Mouse (Mus musculus): ENCODE measurements around the gene Tomm7. TPM values are rescaled to one million over a fixed set of nuclear protein-coding genes. Genes with fewer than 3 reads are reported as not detected.
"Not testable (repeated sequence)": the region's sequence is repeated elsewhere in the genome, so short reads cannot be mapped to it uniquely, and the experiment has no call there.

Gene Tomm7
- polyA plus RNA-seq, 1 experiment from 2014 or later, result 108 TPM

- H3K27me3 ChIP-seq (ENCODE audit: insufficient read depth, poor library complexity, severe bottlenecking), result no peaks in the 10 kb centered on the region
- H3K27ac ChIP-seq, result no peak overlapping the region
- H3K9me3 ChIP-seq, result no peaks in the 10 kb centered on the region
- H3K36me3 ChIP-seq, result peaks cover 31% of the 10 kb centered on the region
- no peak overlapping the region for H3K4me3 ChIP-seq
- H3K4me1 ChIP-seq, result 0 out of 2 replicates have a peak, but pooled peaks cover 3% of the 10 kb centered on the region
- DNase-seq (ENCODE audit: low spot score), result peak; percentile 67
- WGBS, result 91% methylated on average over 9 of the region's 9 CpGs
Observed at GRCm38 (mm10) chr5:23861721-23862120, 17.8 kb upstream of the Tomm7 start.

DNA sequence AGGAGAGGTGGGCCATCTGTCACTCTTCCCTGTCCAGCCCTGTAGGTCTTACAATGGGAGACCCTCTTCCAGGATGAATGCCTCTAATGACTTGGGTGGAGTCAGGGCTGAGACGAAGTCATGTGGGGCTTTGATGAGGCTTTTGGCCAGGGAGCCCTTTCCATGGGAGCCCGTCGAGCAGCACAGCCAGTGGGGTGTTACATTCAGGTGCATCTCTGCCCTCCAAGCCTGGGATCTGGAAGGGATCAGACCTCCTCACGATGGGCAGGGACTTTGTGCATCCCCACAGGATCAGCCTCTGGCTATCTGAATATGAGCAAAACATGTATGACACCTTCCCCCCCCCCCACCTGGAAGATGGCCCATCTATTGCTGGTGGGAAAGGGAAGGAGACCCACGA, 15.9 kb upstream of the Tomm7 start:
- peaks cover 50% of the 10 kb centered on the region for H3K36me3 ChIP-seq
- H3K27me3 ChIP-seq (ENCODE audit: insufficient read depth, poor library complexity, severe bottlenecking), result no peaks in the 10 kb centered on the region
- 83% methylated on average over 5 of the region's 5 CpGs for WGBS

GRCm38 (mm10) chr5:23859087-23859718, 15.2 kb upstream of the Tomm7 start:
- Histone ChIP-seq H3K4me1 (0 out of 2 replicates have a peak, but pooled peaks cover 1% of the 10 kb centered on the region), H3K27me3 (ENCODE audit: insufficient read depth, poor library complexity, severe bottlenecking) (no peaks in the 10 kb centered on the region), H3K36me3 (peaks cover 57% of the 10 kb centered on the region), H3K27ac (no peak overlapping the region), H3K4me3 (no peak overlapping the region), H3K9me3 (no peaks in the 10 kb centered on the region)
- 92% methylated on average over 1 of the region's 1 CpGs for WGBS
- DNase-seq (ENCODE audit: low spot score), result peak; percentile 60

More for the DNA sequence above, 15.9 kb upstream of the Tomm7 start:
- H3K27ac ChIP-seq, result no peak overlapping the region
- H3K4me3 ChIP-seq, result no peak overlapping the region
- 0 out of 2 replicates have a peak, but pooled peaks cover 3% of the 10 kb centered on the region for H3K4me1 ChIP-seq
- no peaks in the 10 kb centered on the region for H3K9me3 ChIP-seq
- peak; percentile 73 for DNase-seq (ENCODE audit: low spot score)

GRCm38 (mm10) chr5:23858643-23859042, 14.7 kb upstream of the Tomm7 start:
- peaks cover 62% of the 10 kb centered on the region for H3K36me3 ChIP-seq
- H3K4me1 ChIP-seq, result no peaks in the 10 kb centered on the region
- peak; percentile 55 for DNase-seq (ENCODE audit: low spot score)
- H3K27me3 ChIP-seq (ENCODE audit: insufficient read depth, poor library complexity, severe bottlenecking), result no peaks in the 10 kb centered on the region
- no peaks in the 10 kb centered on the region for H3K9me3 ChIP-seq
- WGBS, result 80% methylated on average over 7 of the region's 7 CpGs
- H3K27ac ChIP-seq, result no peak overlapping the region
- H3K4me3 ChIP-seq, result no peak overlapping the region

GRCm38 (mm10) chr5:23858001-23858400, 14.0 kb upstream of the Tomm7 start:
- peaks cover 69% of the 10 kb centered on the region for H3K36me3 ChIP-seq

DNA sequence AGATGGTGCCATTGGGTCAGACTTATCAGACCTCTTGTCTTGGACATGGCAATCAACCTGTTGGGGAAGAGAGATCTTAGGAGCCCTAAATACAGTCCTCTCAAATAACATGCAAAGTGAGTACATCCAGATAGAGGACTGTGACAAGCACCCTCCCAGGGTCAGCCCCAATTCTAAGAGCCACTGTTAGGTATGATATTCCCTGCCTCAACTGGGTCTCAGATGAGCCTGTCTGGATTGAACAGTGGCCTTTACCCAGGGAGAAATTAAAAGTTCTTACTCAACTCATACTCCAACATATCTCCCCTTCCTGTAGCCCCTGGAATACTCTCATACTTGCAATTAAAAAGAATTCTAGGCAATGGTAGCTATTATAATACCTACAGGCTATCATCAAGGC, 13.2 kb upstream of the Tomm7 start:
- no peaks in the 10 kb centered on the region for H3K4me1 ChIP-seq

More at GRCm38 (mm10) chr5:23858001-23858400, 14.0 kb upstream of the Tomm7 start:
- DNase-seq (ENCODE audit: low spot score), result peak; percentile 54
- Histone ChIP-seq H3K4me3 (no peak overlapping the region), H3K9me3 (no peaks in the 10 kb centered on the region), H3K27ac (no peak overlapping the region), H3K4me1 (no peaks in the 10 kb centered on the region), H3K27me3 (ENCODE audit: insufficient read depth, poor library complexity, severe bottlenecking) (no peaks in the 10 kb centered on the region)
- WGBS, result 90% methylated on average over 3 of the region's 3 CpGs

DNA sequence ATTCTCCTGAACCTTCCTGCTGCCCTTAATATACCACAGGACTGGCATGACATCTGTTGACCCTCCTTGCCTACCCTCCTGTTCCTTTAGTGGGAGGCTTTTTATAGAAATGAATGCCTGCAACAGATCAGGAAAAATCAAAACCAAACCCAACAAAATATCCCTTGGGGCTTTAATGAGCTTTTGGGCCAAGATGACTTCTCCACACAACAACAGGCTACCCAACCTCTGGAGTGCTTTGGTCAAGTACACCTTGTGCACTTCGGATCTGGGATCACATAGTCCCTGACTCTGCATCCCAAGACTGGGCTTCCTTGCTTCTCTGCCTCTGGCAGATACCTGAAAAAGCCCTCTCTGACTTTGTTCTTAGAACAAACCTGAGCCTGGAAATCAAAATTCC, 12.2 kb upstream of the Tomm7 start:
- H3K36me3 ChIP-seq, result peaks cover 79% of the 10 kb centered on the region
- H3K27me3 ChIP-seq (ENCODE audit: insufficient read depth, poor library complexity, severe bottlenecking), result no peaks in the 10 kb centered on the region
- peak; percentile 60 for DNase-seq (ENCODE audit: low spot score)
- H3K27ac ChIP-seq, result no peak overlapping the region
- H3K9me3 ChIP-seq, result no peaks in the 10 kb centered on the region
- peaks cover 5% of the 10 kb centered on the region for H3K4me1 ChIP-seq
- no peak overlapping the region for H3K4me3 ChIP-seq
- 90% methylated on average over 1 of the region's 1 CpGs for WGBS

More for the DNA sequence above, 13.2 kb upstream of the Tomm7 start:
- Histone ChIP-seq H3K27me3 (ENCODE audit: insufficient read depth, poor library complexity, severe bottlenecking) (no peaks in the 10 kb centered on the region), H3K27ac (no peak overlapping the region), H3K9me3 (no peaks in the 10 kb centered on the region), H3K36me3 (peaks cover 77% of the 10 kb centered on the region), H3K4me3 (no peak overlapping the region)
- peak; percentile 45 for DNase-seq (ENCODE audit: low spot score)

GRCm38 (mm10) chr5:23855484-23855883, 11.5 kb upstream of the Tomm7 start:
- peak; percentile 38 for DNase-seq (ENCODE audit: low spot score)
- H3K9me3 ChIP-seq, result no peaks in the 10 kb centered on the region
- no peak overlapping the region for H3K27ac ChIP-seq
- peaks cover 5% of the 10 kb centered on the region for H3K4me1 ChIP-seq
- H3K27me3 ChIP-seq (ENCODE audit: insufficient read depth, poor library complexity, severe bottlenecking), result no peaks in the 10 kb centered on the region
- H3K4me3 ChIP-seq, result no peak overlapping the region
- peaks cover 74% of the 10 kb centered on the region for H3K36me3 ChIP-seq
- 88% methylated on average over 6 of the region's 6 CpGs for WGBS

DNA sequence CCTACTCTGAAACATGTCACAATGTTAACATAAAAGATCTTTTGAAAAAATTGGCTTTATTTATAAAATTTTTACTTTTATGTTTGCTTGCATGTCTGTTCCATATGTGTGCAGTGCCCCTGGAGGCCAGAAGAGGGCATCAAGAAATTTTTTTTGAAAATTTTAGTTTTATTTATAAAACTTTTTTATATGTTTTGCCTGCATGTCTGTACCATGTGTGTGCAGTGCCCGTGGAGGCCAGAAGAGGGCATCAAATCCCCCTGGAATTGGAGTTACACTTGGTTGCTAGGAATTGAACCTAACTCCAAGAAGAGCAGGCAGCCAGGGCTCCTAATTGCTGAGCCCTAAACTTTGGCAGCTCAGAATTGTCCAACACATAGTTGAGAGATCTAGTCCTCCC, 9.0 kb upstream of the Tomm7 start:
- H3K27ac ChIP-seq; H3K27me3 ChIP-seq (ENCODE audit: insufficient read depth, poor library complexity, severe bottlenecking); H3K4me3 ChIP-seq; H3K9me3 ChIP-seq; H3K4me1 ChIP-seq: not testable (repeated sequence)
- WGBS, result 87% methylated on average over 1 of the region's 1 CpGs
- H3K36me3 ChIP-seq, result peaks cover 59% of the 10 kb centered on the region
- DNase-seq (ENCODE audit: low spot score), result peak; percentile 33

DNA sequence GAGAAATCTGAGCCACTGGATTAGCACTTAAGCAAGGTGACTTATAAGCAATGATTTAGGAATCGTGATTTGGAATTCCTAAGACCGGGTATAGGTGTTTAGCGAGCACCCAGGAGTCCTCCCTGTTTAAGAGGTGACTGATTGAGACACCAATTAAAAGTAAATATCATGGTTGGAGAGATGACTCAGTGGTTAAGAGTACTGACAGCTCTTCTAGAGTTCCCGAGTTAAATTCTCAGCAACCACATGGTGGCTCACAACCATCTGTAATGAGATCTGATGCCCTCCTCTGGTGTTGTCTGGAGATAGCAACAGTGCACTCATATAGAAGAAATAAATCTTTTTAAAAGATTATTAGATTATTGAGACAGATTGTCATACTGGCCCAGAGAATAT, 7.2 kb upstream of the Tomm7 start:
- H3K4me3 ChIP-seq, result peak overlapping the region; percentile 84
- WGBS, result 20% methylated on average over 4 of the region's 4 CpGs

GRCm38 (mm10) chr5:23850345-23851159, 6.6 kb upstream of the Tomm7 start:
- H3K4me1 ChIP-seq, result peaks cover 5% of the 10 kb centered on the region
- under 1% methylated on average over 61 of the region's 61 CpGs for WGBS
- H3K27me3 ChIP-seq (ENCODE audit: insufficient read depth, poor library complexity, severe bottlenecking), result no peaks in the 10 kb centered on the region
- H3K4me3 ChIP-seq, result peak overlapping the region; percentile 84
- DNase-seq (ENCODE audit: low spot score), result peak; percentile 95
- peaks cover 36% of the 10 kb centered on the region for H3K36me3 ChIP-seq
- no peaks in the 10 kb centered on the region for H3K9me3 ChIP-seq
- peak overlapping the region; percentile 91 for H3K27ac ChIP-seq

More for the DNA sequence above, 7.2 kb upstream of the Tomm7 start:
- H3K4me1 ChIP-seq; H3K27me3 ChIP-seq (ENCODE audit: insufficient read depth, poor library complexity, severe bottlenecking); H3K9me3 ChIP-seq; DNase-seq (ENCODE audit: low spot score): not testable (repeated sequence)
- Histone ChIP-seq H3K36me3 (peaks cover 42% of the 10 kb centered on the region), H3K27ac (peak overlapping the region; percentile 91)

GRCm38 (mm10) chr5:23845141-23845540, 1.2 kb upstream of the Tomm7 start:
- WGBS, result 77% methylated on average over 3 of the region's 3 CpGs
- no peak overlapping the region for H3K4me3 ChIP-seq
- H3K27ac ChIP-seq, result no peak overlapping the region

DNA sequence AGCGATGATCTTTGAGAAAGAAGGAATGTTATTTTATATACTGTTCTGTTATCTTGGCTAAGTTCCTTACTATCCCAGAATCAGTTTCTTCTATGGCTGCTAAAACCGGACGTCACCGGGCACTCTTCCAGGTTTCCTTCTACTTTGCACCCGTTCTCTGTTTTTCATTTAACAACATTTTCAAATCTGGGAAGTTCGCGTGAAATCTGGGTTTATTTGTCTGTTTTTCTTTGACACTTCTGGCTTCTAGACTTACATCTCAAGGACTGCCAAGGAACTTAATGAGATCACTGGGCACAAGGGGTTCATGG, 525 bp upstream of the Tomm7 start:
- Histone ChIP-seq H3K27ac (peak overlapping the region; percentile 88), H3K4me3 (peak overlapping the region; percentile 69), H3K36me3 (peaks cover 14% of the 10 kb centered on the region; the same call in 1 of the 2 replicates), H3K27me3 (ENCODE audit: insufficient read depth, poor library complexity, severe bottlenecking) (no peaks in the 10 kb centered on the region), H3K9me3 (no peaks in the 10 kb centered on the region), H3K4me1 (0 out of 2 replicates have a peak, but pooled peaks cover 10% of the 10 kb centered on the region)
- WGBS, result 36% methylated on average over 7 of the region's 7 CpGs
- DNase-seq (ENCODE audit: low spot score), result no peak

More at GRCm38 (mm10) chr5:23845141-23845540, 1.2 kb upstream of the Tomm7 start:
- Histone ChIP-seq H3K9me3 (no peaks in the 10 kb centered on the region), H3K27me3 (ENCODE audit: insufficient read depth, poor library complexity, severe bottlenecking) (no peaks in the 10 kb centered on the region), H3K36me3 (peaks cover 9% of the 10 kb centered on the region; the same call in 1 of the 2 replicates), H3K4me1 (0 out of 2 replicates have a peak, but pooled peaks cover 10% of the 10 kb centered on the region)
- DNase-seq (ENCODE audit: low spot score), result no peak
